Mouse (Mus musculus) intestine, embryonic 15.5 days (tissue): ENCODE measurements around the gene Pah. TPM values are rescaled to one million over a fixed set of nuclear protein-coding genes. Genes with fewer than 3 reads are reported as not detected.

ENCODE experiments used
- ATAC-seq: fragments of 200-750 bp; cut with Nextera tagmentation; 2 replicates; pipeline ENCODE4 v1.8.0; 2017; ENCODE audit warnings: moderate TSS enrichment, moderate library complexity
- H3K27ac ChIP-seq: fragments of 300-500 bp; sonication (generic); 2 replicates; pipeline ENCODE4 v1.5.1; 2015; ENCODE audit warnings: mild to moderate bottlenecking, inconsistent platforms
- H3K27me3 ChIP-seq: fragments of 300-500 bp; sonication (generic); replicated peaks from 2 replicates; pipeline ENCODE4 v1.6.1; 2015; ENCODE audit warnings: inconsistent platforms
- H3K36me3 ChIP-seq: fragments of 300-500 bp; sonication (generic); 2 replicates; pipeline ENCODE4 v1.6.1; 2015; ENCODE audit warnings: inconsistent platforms
- H3K4me1 ChIP-seq: fragments of 300-500 bp; sonication (generic); replicated peaks from 2 replicates; pipeline ENCODE4 v1.6.1; 2015; ENCODE audit warnings: inconsistent platforms
- H3K4me2 ChIP-seq: fragments of 300-500 bp; sonication (generic); replicated peaks from 2 replicates; pipeline ENCODE4 v1.6.1; 2015; ENCODE audit warnings: mild to moderate bottlenecking, inconsistent platforms
- H3K4me3 ChIP-seq: fragments of 300-500 bp; sonication (generic); replicated peaks from 2 replicates; pipeline ENCODE4 v1.5.1; 2015; ENCODE audit warnings: inconsistent platforms
- H3K9ac ChIP-seq: fragments of 300-500 bp; sonication (generic); 2 replicates; pipeline ENCODE4 v1.6.1; 2015; ENCODE audit warnings: inconsistent platforms
- H3K9me3 ChIP-seq: fragments of 300-500 bp; sonication (generic); 2 replicates; pipeline ENCODE4 v1.6.1; 2016; ENCODE audit warnings: inconsistent platforms
- WGBS: fragments of 180-500 bp; shearing (Covaris S2); methylation state at CpG from one replicate; pipeline ENCODE4 v1.1.7; 2015; 5-methylcytosine and 5-hydroxymethylcytosine counted together
- polyA plus RNA-seq: library from polyadenylated mRNA; unstranded; fragments of >200 nt; fragmentation: Nextera tagmentation; extraction: Ambion mirVana; gene quantifications from 2 replicates; pipeline ENCODE4 v1.2.1, GENCODE M21; 2015

Gene Pah
- polyA plus RNA-seq: 2.3 and 2.8 TPM in 2 replicates

DNA sequence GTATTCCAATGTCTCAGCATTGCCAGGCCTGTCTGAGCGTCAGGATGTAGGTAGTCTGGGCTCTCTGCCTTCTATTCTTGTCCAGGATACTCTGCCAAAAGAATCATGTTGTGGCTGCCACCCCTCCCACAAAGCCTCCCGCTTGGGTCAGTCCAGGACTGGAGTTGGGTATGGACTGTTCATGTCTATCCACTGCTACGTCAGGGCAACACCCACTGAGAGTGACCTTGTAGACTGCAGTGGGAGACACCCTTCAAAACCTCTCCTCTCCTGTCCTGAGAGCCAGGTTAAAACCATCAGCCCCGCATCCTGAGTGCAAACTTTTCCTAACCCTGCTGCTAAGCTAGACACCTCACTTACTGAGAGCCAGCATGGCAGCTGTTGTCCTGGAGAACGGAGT lies at the start of gene Pah:
Gene Pah (plus strand): TSS at position 150 of the 400 bp plus-strand sequence.
- no peak within 1 kb of the TSS for H3K4me2 ChIP-seq
- H3K9me3 ChIP-seq: no peaks in the 10 kb centered on the region
- H3K4me1 ChIP-seq: no peaks in the 10 kb centered on the region
- no peak for ATAC-seq
- H3K27me3 ChIP-seq: no peaks in the 10 kb centered on the region
- H3K36me3 ChIP-seq: no peaks in the 10 kb centered on the region
- WGBS: 82% methylated on average over 5 of the region's 5 CpGs
- H3K4me3 ChIP-seq: no peak within 1 kb of the TSS
- no peak within 1 kb of the TSS for H3K27ac ChIP-seq
- H3K9ac ChIP-seq: no peak within 1 kb of the TSS

DNA sequence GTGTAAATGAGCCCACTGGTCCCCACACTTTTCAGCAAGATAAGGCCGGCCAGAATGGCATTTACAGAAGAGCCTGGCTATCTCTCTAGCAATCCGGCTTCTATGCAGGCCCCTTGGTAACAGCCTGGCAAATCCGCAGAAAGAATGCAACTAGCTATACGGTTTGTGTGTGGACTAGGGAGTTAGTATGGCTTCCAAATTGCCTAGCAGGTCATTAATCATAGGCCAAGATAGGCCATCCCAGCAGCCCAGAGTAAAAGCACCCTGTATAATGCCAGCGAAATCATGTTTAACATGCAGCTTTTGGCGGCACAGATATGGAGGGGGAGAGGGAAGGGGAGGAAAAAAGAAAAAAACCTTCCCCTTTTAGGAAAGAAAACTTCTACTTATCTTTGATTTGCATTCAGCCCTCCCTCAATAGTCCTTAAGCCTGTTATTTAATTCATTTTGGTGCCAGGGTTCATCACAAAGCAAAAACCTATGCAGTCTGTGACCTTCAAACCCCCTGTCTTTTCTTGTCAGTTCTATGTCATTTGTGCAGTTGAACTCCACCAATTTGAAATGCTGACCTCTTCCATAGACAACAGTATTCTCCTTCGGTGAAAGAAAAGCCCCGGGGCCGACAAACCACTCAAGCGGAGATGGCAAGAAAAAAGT lies 48.0 kb upstream of the Pah start:
- Histone ChIP-seq H3K4me1 (no peaks in the 10 kb centered on the region), H3K27ac (no peak overlapping the region), H3K4me2 (no peak overlapping the region)

DNA sequence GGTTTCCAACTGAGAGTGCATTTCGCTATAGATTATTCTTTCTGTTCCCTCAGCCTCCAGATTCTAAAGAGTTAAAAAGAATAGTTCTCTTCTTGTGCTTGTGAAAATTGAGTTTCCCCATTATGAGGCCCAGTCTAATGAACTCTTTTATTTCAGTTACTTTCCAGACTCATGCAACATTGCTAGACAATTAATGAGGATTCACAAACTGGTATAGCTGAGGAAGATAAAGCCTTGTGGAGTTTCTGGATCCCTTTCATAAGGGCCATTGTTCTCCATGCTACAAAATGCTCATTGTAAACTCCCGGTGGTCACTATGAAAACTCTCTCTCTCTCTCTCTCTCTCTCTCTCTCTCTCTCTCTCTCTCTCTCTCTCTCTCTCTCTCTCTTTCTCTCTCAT lies 46.6 kb upstream of the Pah start:
- H3K9ac ChIP-seq: no peak overlapping the region
- no peak overlapping the region for H3K4me2 ChIP-seq
- H3K9me3 ChIP-seq: no peaks in the 10 kb centered on the region
- H3K27ac ChIP-seq: no peak overlapping the region
- 0 out of 2 replicates have a peak, but pooled peaks cover 2% of the 10 kb centered on the region for H3K27me3 ChIP-seq
- WGBS: 72% methylated on average over 2 of the region's 2 CpGs
- ATAC-seq: no peak
- H3K4me3 ChIP-seq: no peak overlapping the region
- H3K36me3 ChIP-seq: no peaks in the 10 kb centered on the region
- no peaks in the 10 kb centered on the region for H3K4me1 ChIP-seq

More for the DNA sequence above, 48.0 kb upstream of the Pah start:
- Histone ChIP-seq H3K4me3 (no peak overlapping the region), H3K9ac (no peak overlapping the region), H3K36me3 (no peaks in the 10 kb centered on the region), H3K9me3 (no peaks in the 10 kb centered on the region), H3K27me3 (0 out of 2 replicates have a peak, but pooled peaks cover 2% of the 10 kb centered on the region)
- WGBS: 73% methylated on average over 10 of the region's 10 CpGs
- ATAC-seq: no peak

DNA sequence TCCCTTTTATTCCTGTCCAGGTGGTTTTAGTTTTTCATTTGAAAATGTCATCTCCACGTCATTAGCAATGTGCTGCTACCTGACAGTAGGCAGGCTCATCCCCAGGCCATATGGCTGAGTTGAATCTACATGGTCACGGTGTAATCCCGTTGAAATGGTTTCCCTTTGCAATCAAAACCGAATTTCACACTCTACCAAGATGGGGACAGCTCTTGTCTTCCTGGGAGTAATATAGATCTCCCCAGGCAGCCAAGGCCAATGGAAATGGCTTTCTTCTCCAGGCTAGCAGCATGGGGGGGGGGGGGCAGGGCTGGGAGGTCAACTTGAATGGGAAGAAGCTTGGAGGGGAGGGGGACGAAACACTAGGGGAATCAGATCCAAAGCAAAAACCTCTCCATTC lies 43.7 kb upstream of the Pah start:
- no peak overlapping the region for H3K4me2 ChIP-seq
- no peak overlapping the region for H3K27ac ChIP-seq
- H3K4me1 ChIP-seq: no peaks in the 10 kb centered on the region
- H3K36me3 ChIP-seq: no peaks in the 10 kb centered on the region
- ATAC-seq: no peak
- no peaks in the 10 kb centered on the region for H3K9me3 ChIP-seq
- H3K27me3 ChIP-seq: peaks cover 8% of the 10 kb centered on the region; the same call in 1 of the 2 replicates
- 66% methylated on average over 5 of the region's 5 CpGs for WGBS
- no peak overlapping the region for H3K4me3 ChIP-seq
- H3K9ac ChIP-seq: no peak overlapping the region

DNA sequence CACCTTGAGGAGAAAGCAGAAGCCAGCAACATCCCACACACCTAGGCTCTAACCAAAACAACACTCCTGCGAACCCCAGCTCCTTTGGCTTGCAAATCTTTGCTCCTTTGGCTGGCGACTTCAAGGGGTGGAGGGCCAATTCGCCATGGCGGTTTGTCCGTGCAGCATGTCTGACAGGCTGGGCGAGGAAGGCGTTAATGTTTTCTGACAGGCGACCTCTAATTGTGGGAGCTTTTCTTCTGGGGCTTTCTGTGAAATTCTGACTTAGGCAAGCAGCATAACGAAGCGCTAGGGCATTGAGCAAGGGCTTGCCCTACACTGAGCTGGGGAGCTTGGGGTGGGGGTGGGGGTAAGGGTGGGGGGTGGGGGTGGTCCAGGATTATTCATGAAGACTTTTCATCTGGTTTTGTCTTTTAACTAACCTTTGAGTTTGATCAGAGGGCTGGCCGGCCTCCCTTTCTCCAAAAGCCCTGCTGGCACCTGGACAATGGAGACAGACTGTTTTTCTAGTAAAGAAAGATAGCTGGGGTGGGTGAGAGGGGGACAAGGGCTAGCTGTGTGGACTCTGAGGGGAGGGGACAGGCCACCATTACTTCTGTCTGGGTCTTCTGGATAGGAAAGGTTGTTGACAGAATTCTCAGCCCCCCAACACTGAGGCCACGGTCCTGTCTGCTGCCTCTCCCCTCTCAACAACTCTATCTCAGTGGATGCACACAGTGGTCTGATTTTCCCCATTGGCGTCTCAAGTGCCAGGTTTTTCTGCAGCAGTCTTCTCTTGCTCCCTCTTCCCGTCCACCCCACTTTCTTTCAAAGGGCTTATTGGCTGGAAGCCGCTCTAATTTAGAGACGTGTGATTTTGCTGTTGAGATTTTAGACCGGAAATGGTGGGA lies 36.5 kb upstream of the Pah start:
- Histone ChIP-seq H3K27ac (no peak overlapping the region; the same call in 1 of the 2 replicates), H3K9me3 (no peaks in the 10 kb centered on the region), H3K36me3 (no peaks in the 10 kb centered on the region), H3K4me2 (no peak overlapping the region), H3K4me3 (no peak overlapping the region), H3K27me3 (peaks cover 59% of the 10 kb centered on the region), H3K9ac (no peak overlapping the region), H3K4me1 (no peaks in the 10 kb centered on the region)
- no peak for ATAC-seq
- 4% methylated on average over 17 of the region's 17 CpGs for WGBS

DNA sequence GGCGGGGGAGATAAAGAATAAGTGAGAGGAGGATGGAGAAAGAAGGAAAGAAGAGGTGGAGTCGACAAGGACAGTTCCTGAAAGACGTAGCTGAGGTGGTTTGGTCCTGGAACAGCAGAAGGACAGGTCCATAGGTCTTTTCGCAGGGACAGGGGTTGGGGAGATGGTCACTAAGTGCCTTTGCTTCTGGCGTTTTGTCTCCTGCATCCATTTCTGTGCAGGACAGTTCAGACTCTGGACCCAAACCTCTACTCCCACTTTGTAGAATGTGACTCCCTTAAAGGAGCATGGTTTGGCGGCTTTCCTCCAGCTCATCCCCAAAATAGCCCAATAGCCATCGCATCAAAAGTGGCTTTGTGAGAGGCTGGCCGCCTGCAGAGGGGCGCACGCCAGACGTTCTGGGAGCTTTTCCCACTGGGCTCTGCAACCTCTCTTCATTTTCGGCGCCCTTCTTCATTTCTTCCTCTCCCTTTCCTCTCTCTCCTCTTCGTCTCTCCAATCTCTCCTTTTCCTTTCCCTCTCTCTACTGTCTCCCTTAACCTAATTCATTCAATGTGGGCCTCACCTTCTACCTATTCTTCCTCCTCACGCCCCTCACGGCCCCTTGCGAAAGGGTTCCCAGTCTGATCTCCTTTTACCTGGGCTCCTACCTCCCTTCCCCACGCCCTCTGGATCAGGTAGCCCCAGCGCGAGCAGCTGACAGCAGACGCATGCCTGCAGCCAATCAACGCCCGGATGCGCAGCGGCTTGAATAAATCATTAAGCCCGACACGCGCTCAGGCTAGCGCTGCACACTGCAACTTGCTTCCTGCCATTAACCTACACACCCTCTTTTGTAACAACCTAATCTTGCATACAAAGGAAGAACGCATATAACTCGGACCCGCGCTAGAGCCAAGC lies 35.6 kb upstream of the Pah start:
- no peaks in the 10 kb centered on the region for H3K4me1 ChIP-seq
- peak overlapping the region; percentile 34 for H3K4me2 ChIP-seq
- H3K36me3 ChIP-seq: no peaks in the 10 kb centered on the region
- peaks cover 68% of the 10 kb centered on the region for H3K27me3 ChIP-seq
- H3K27ac ChIP-seq: no peak overlapping the region
- peak overlapping the region; percentile 9; the same call in 1 of the 2 replicates for H3K4me3 ChIP-seq
- 2% methylated on average over 33 of the region's 33 CpGs for WGBS
- peak; percentile 95 for ATAC-seq
- H3K9ac ChIP-seq: no peak overlapping the region
- H3K9me3 ChIP-seq: no peaks in the 10 kb centered on the region

DNA sequence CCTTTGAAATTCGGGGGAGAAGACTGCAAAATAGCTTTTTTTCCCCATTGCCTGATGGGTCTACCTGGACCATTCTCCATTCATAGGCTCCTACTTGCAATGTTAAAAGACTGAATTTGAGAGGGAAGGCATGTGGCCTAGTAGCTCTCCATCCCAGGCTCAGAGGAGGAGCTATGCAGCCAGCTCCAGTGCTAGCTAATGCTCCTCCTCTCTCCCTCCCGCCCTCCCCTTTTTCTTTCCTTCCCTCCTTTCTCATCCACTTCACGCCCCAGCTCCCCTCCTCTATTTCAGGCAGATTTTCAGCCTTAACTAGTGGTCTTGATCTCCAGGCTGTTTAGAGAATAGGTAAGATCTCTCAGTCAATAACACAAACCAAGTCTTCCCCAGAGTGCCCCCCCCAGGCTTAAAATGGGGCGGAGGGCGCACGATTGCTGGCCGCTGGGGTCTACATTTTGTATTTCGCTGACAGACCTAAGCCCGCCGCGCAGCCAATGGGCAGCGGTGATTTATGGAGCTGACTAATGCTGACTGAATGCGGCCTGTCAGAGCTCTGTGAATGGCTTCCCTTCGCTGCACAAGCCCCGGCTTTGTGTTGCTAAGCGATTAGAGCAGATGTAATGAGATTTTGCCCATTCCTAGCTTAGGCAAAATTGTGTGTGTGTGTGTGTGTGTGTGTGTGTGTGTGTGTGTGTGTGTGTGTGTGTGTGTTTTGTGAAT lies 33.0 kb upstream of the Pah start:
- under 1% methylated on average over 16 of the region's 16 CpGs for WGBS

DNA sequence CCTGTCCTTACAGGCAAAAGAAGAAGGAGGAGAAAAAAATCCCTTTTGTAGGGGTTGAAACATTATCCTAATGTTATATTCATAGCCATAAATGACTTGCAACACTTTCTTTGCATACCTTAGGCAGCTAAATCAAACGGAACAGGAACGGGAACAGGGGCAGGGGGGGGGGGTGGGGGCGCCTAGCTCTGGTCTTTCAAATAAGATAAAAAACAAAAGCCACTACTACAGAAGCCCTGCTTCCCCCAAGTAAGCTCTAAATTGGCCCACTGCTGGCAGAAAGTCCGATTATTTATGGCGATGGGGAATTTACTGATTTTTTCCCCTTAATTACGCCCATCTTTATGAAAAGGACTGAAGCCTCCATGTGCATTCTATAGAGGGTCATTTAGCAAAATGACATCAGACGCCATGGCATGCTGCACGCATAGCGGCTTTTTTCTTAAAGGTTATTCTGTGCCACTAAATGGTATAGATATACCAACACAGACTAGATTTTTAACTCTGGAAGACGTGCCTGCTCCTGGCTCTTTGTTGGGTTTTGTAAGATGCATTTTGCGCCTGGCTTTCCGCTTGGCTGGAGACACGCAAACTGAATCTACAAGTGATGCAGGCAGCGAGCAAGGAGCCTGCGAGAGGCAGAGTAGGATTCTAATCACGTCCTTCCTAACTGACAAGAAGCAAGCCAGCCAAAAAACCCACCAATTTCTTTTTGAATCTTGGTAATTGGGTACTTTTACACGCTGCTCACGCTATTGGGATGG lies 32.2 kb upstream of the Pah start:
- no peaks in the 10 kb centered on the region for H3K36me3 ChIP-seq
- no peak overlapping the region for H3K4me3 ChIP-seq
- H3K9ac ChIP-seq: no peak overlapping the region
- 4% methylated on average over 18 of the region's 18 CpGs for WGBS
- no peak overlapping the region for H3K27ac ChIP-seq
- H3K4me2 ChIP-seq: no peak overlapping the region
- ATAC-seq: no peak
- H3K4me1 ChIP-seq: peaks cover 13% of the 10 kb centered on the region
- peaks cover 95% of the 10 kb centered on the region for H3K27me3 ChIP-seq
- no peaks in the 10 kb centered on the region for H3K9me3 ChIP-seq

More for the DNA sequence above, 33.0 kb upstream of the Pah start:
- Histone ChIP-seq H3K9ac (no peak overlapping the region), H3K27ac (no peak overlapping the region), H3K4me3 (no peak overlapping the region), H3K9me3 (no peaks in the 10 kb centered on the region), H3K36me3 (no peaks in the 10 kb centered on the region), H3K4me1 (peaks cover 5% of the 10 kb centered on the region), H3K27me3 (peaks cover 87% of the 10 kb centered on the region), H3K4me2 (0 out of 2 replicates have a peak overlapping the region, but pooled peaks have one; percentile 5)
- ATAC-seq: peak; percentile 52

DNA sequence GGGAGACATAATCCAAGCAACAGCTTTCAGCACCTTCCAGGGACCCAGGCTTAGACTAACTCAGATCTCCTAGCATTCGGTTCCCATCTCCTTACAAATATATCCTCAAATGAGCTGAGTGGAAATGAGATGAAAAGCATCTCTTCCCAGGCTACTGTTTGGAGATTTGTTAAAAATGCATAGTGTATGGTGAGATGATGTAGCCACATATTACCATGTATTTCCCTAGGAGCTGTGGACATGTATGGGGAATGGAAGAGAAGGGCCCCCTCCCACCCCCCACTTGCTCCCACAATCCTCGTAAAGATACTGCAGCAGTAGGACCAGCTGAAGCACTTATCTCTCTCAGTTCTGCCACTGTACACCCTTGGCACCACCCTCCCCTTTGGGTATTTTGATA lies 31.3 kb upstream of the Pah start:
- WGBS: 0% methylated on average over 2 of the region's 2 CpGs
- H3K9me3 ChIP-seq: no peaks in the 10 kb centered on the region

DNA sequence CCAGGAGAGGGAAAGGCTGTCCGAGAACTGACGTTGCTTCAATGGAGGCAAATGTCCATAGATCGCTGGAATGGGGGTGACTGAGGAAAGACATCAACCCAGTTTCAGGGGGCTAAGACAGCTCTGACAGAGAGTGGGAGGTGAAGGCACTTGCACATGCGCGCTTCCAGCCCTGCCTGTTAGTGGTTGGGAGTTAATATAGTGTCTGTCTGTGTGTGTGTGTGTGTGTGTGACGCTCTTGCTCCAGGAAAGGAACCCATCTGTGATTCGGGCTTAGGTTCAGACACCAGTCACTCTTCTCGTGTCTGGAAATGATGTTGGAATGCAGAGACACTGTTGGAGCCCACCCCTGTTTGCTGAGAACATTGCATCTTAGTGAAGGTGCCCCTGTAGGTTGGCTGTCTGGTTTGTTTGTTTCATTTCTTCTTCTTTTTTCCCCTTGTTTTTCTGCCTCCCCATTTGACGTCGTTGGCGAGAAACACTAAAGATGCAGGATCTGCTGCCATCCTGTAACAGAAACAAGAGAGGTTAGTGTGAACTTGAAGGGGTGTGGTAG lies 30.0 kb upstream of the Pah start:
- H3K36me3 ChIP-seq: no peaks in the 10 kb centered on the region
- H3K27ac ChIP-seq: no peak overlapping the region
- WGBS: 5% methylated on average over 11 of the region's 11 CpGs
- H3K9me3 ChIP-seq: no peaks in the 10 kb centered on the region
- no peak overlapping the region for H3K9ac ChIP-seq
- H3K4me3 ChIP-seq: peak overlapping the region; percentile 54
- peak overlapping the region; percentile 97; the same call in 1 of the 2 replicates for H3K4me2 ChIP-seq
- ATAC-seq: no peak
- H3K27me3 ChIP-seq: peaks cover 89% of the 10 kb centered on the region
- H3K4me1 ChIP-seq: peaks cover 17% of the 10 kb centered on the region

More for the DNA sequence above, 31.3 kb upstream of the Pah start:
- Histone ChIP-seq H3K27ac (no peak overlapping the region), H3K4me1 (peaks cover 17% of the 10 kb centered on the region), H3K9ac (no peak overlapping the region), H3K27me3 (peaks cover 95% of the 10 kb centered on the region), H3K4me2 (no peak overlapping the region), H3K4me3 (no peak overlapping the region), H3K36me3 (no peaks in the 10 kb centered on the region)
- ATAC-seq: no peak

DNA sequence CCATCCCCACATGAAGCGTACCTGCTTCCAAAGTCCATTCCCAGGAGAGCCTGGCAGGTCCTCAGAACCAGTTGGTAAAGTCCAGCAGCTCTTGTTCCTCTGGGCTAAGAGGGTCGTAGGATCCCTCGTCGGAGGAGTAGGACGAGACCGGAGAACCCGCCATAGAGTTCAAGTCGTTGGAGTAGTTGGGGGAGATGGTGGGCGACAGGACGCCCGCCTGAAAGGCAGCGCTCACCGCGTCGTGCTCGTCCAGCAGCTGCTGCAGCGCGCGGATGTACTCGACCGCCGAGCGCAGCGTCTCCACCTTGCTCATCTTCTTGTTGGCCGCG lies 29.3 kb upstream of the Pah start:
- H3K27ac ChIP-seq: peak overlapping the region; percentile 67
- peaks cover 82% of the 10 kb centered on the region for H3K27me3 ChIP-seq
- WGBS: under 1% methylated on average over 26 of the region's 26 CpGs
- H3K9me3 ChIP-seq: no peaks in the 10 kb centered on the region
- H3K4me1 ChIP-seq: peaks cover 17% of the 10 kb centered on the region
- no peaks in the 10 kb centered on the region for H3K36me3 ChIP-seq
- peak overlapping the region; percentile 16; the same call in 1 of the 2 replicates for H3K9ac ChIP-seq
- no peak for ATAC-seq
- peak overlapping the region; percentile 97 for H3K4me2 ChIP-seq
- peak overlapping the region; percentile 54 for H3K4me3 ChIP-seq
